Mouse (Mus musculus) hindbrain, postnatal 0 days (tissue): ENCODE measurements around the gene Ube4a. TPM values are rescaled to one million over a fixed set of nuclear protein-coding genes. Genes with fewer than 3 reads are reported as not detected.

Experiments used
- ATAC-seq: fragments of 200-750 bp; cut with Nextera tagmentation; 2 replicates; pipeline ENCODE4 v1.8.0; 2017; ENCODE audit warnings: mild to moderate bottlenecking, moderate TSS enrichment, moderate library complexity
- DNase-seq: peaks from one replicate; pipeline ENCODE4 v3.0.0-alpha.2; 2015; ENCODE audit warnings: low spot score
- H3K27ac ChIP-seq: fragments of 300-500 bp; sonication (generic); 2 replicates; pipeline ENCODE4 v1.5.1; 2014; ENCODE audit warnings: mild to moderate bottlenecking
- H3K27me3 ChIP-seq: fragments of 300-500 bp; sonication (generic); 2 replicates; pipeline ENCODE4 v1.6.1; 2014; ENCODE audit warnings: low read length, mixed read lengths; ENCODE audit not compliant: insufficient read depth
- H3K36me3 ChIP-seq: fragments of 300-500 bp; sonication (generic); 2 replicates; pipeline ENCODE4 v1.6.1; 2014; ENCODE audit warnings: low read length, mixed read lengths; ENCODE audit not compliant: insufficient read depth
- H3K4me1 ChIP-seq: fragments of 300-500 bp; sonication (generic); 2 replicates; pipeline ENCODE4 v1.6.1; 2014; ENCODE audit warnings: antibody characterized with exemption, low read length, mixed read lengths; ENCODE audit not compliant: insufficient read depth
- H3K4me2 ChIP-seq: fragments of 300-500 bp; sonication (generic); 2 replicates; pipeline ENCODE4 v1.6.1; 2014; ENCODE audit warnings: low read depth, mild to moderate bottlenecking, low read length, moderate library complexity, mixed read lengths
- H3K4me3 ChIP-seq: fragments of 300-500 bp; sonication (generic); 2 replicates; pipeline ENCODE4 v1.5.1; 2014; ENCODE audit warnings: low read length
- H3K9ac ChIP-seq: fragments of 300-500 bp; sonication (generic); replicated peaks from 2 replicates; pipeline ENCODE4 v1.6.1; 2014; ENCODE audit warnings: mild to moderate bottlenecking, low read length, moderate library complexity, mixed read lengths
- H3K9me3 ChIP-seq: fragments of 300-500 bp; sonication (generic); 2 replicates; pipeline ENCODE4 v1.6.1; 2016; ENCODE audit warnings: low read length, mixed read lengths
- CTCF ChIP-seq: IDR thresholded peaks from 2 replicates; pipeline ENCODE4 v1.5.1; 2016; ENCODE audit warnings: antibody characterized with exemption, control low read depth, low read depth
- WGBS: fragments of 180-500 bp; shearing (Covaris S2); extraction: QIAGEN DNeasy Blood & Tissue Kit; methylation state at CpG from one replicate; pipeline ENCODE4 v1.1.7; 2014; 5-methylcytosine and 5-hydroxymethylcytosine counted together
- polyA plus RNA-seq: library from polyadenylated mRNA; unstranded; fragments of >200 nt; fragmentation: Nextera tagmentation; extraction: Ambion mirVana; gene quantifications from 2 replicates; pipeline ENCODE4 v1.2.1, GENCODE M21; 2015
- total RNA-seq: library from RNA; depleted of rRNA; stranded (reverse); fragments of >200 nt; gene quantifications from 2 replicates; pipeline ENCODE4 v1.2.3, GENCODE M21; 2014

Gene Ube4a
- total and polyA plus RNA-seq, 2 experiments from 2014 or later: 24.8 to 44.5 TPM

- DNase-seq (no peak), ATAC-seq (no peak)
- 94% methylated on average over 4 of the region's 4 CpGs for WGBS
- TF ChIP-seq CTCF: no peak
- no peak overlapping the region for H3K9ac ChIP-seq
- no peaks in the 10 kb centered on the region for H3K9me3 ChIP-seq
- no peaks in the 10 kb centered on the region for H3K27me3 ChIP-seq
- H3K27ac ChIP-seq: no peak overlapping the region
- H3K36me3 ChIP-seq: peaks cover 84% of the 10 kb centered on the region
- H3K4me1 ChIP-seq: no peaks in the 10 kb centered on the region
- no peak overlapping the region for H3K4me3 ChIP-seq
- H3K4me2 ChIP-seq: no peak overlapping the region
These were observed 23.0 kb downstream of the Ube4a start for GRCm38 (mm10) chr9:44942421-44942820.

GRCm38 (mm10) chr9:44941756-44942155 lies 23.6 kb downstream of the Ube4a start:
- Histone ChIP-seq H3K4me1 (no peaks in the 10 kb centered on the region), H3K27ac (no peak overlapping the region), H3K4me3 (no peak overlapping the region), H3K4me2 (no peak overlapping the region), H3K9ac (no peak overlapping the region), H3K9me3 (no peaks in the 10 kb centered on the region), H3K36me3 (peaks cover 83% of the 10 kb centered on the region), H3K27me3 (no peaks in the 10 kb centered on the region)
- no peak for TF ChIP-seq CTCF
- ATAC-seq: no peak
- no peak for DNase-seq
- WGBS: 85% methylated on average over 4 of the region's 4 CpGs

GRCm38 (mm10) chr9:44921543-44921942 lies 43.9 kb downstream of the Ube4a start:
- WGBS: 65% methylated on average over 2 of the region's 2 CpGs
- no peak for TF ChIP-seq CTCF
- Histone ChIP-seq H3K9me3 (no peaks in the 10 kb centered on the region), H3K4me3 (peak overlapping the region; percentile 96), H3K27me3 (no peaks in the 10 kb centered on the region), H3K36me3 (peaks cover 3% of the 10 kb centered on the region; the same call in 1 of the 2 replicates), H3K4me2 (peak overlapping the region; percentile 79), H3K4me1 (peaks cover 6% of the 10 kb centered on the region; the same call in 1 of the 2 replicates), H3K9ac (no peak overlapping the region), H3K27ac (peak overlapping the region; percentile 90)
- no peak for ATAC-seq
- DNase-seq: no peak

- H3K27ac ChIP-seq: peak overlapping the region; percentile 90
- no peaks in the 10 kb centered on the region for H3K9me3 ChIP-seq
- DNase-seq: peak; percentile 85
- H3K4me3 ChIP-seq: peak overlapping the region; percentile 96
- H3K36me3 ChIP-seq: peaks cover 3% of the 10 kb centered on the region; the same call in 1 of the 2 replicates
- H3K4me2 ChIP-seq: peak overlapping the region; percentile 79
- no peaks in the 10 kb centered on the region for H3K27me3 ChIP-seq
- peak; percentile 90 for ATAC-seq
- no peak for TF ChIP-seq CTCF
- H3K4me1 ChIP-seq: peaks cover 6% of the 10 kb centered on the region; the same call in 1 of the 2 replicates
- peak overlapping the region; percentile 96 for H3K9ac ChIP-seq
- WGBS: under 1% methylated on average over 8 of the region's 8 CpGs
These were observed 44.3 kb downstream of the Ube4a start for GRCm38 (mm10) chr9:44921123-44921468.

GRCm38 (mm10) chr9:44920374-44921122 lies 44.9 kb downstream of the Ube4a start, which contains the start of gene Atp5l:
TSS of gene Atp5l (minus strand) at chr9:44920742.
- DNase-seq: peak; percentile 99
- no peak for TF ChIP-seq CTCF
- peaks cover 6% of the 10 kb centered on the region; the same call in 1 of the 2 replicates for H3K4me1 ChIP-seq
- peak within 1 kb of the TSS; percentile 96 for H3K9ac ChIP-seq
- H3K27ac ChIP-seq: peak within 1 kb of the TSS; percentile 90
- peak within 1 kb of the TSS; percentile 96 for H3K4me3 ChIP-seq
- peak; percentile 90 for ATAC-seq
- no peaks in the 10 kb centered on the region; the same call in 1 of the 2 replicates for H3K36me3 ChIP-seq
- peak within 1 kb of the TSS; percentile 79 for H3K4me2 ChIP-seq
- no peaks in the 10 kb centered on the region for H3K27me3 ChIP-seq
- no peaks in the 10 kb centered on the region for H3K9me3 ChIP-seq
- under 1% methylated on average over 48 of the region's 48 CpGs for WGBS

GRCm38 (mm10) chr9:44919606-44920005 lies 45.8 kb downstream of the Ube4a start:
- TF ChIP-seq CTCF: no peak
- Histone ChIP-seq H3K4me2 (peak overlapping the region; percentile 79), H3K9me3 (no peaks in the 10 kb centered on the region), H3K4me1 (peaks cover 10% of the 10 kb centered on the region; the same call in 1 of the 2 replicates), H3K27ac (peak overlapping the region; percentile 90; the same call in 1 of the 2 replicates), H3K9ac (peak overlapping the region; percentile 96), H3K36me3 (no peaks in the 10 kb centered on the region; the same call in 1 of the 2 replicates), H3K4me3 (peak overlapping the region; percentile 96), H3K27me3 (no peaks in the 10 kb centered on the region)
- DNase-seq: no peak
- WGBS: 39% methylated on average over 2 of the region's 2 CpGs
- no peak for ATAC-seq

- Histone ChIP-seq H3K36me3 (0 out of 2 replicates have a peak, but pooled peaks cover 6% of the 10 kb centered on the region), H3K27me3 (no peaks in the 10 kb centered on the region), H3K4me2 (no peak overlapping the region), H3K9me3 (no peaks in the 10 kb centered on the region), H3K9ac (no peak overlapping the region), H3K27ac (no peak overlapping the region), H3K4me3 (no peak overlapping the region), H3K4me1 (peaks cover 10% of the 10 kb centered on the region; the same call in 1 of the 2 replicates)
- 38% methylated on average over 1 of the region's 1 CpGs for WGBS
- TF ChIP-seq CTCF: peak; percentile 66
- ATAC-seq (no peak), DNase-seq (peak; percentile 50)
These were observed 49.2 kb downstream of the Ube4a start for GRCm38 (mm10) chr9:44916196-44916595.
